Mouse (Mus musculus) MEL (cell line): ENCODE measurements at regions not wholly inside any gene's neighbourhood (a gene's known extent, or its start where the extent isn't known, plus 50 kb on each side); places are given as distances from the start of the nearest gene placed in this dataset.

Experiments used
- DNase-seq: peaks from one replicate; pipeline ENCODE4 v3.0.0; 2011; ENCODE audit warnings: low read depth, low spot score
- H3K27ac ChIP-seq: 2 replicates; pipeline ENCODE4 v1.5.1; 2012; ENCODE audit warnings: low read depth, mild to moderate bottlenecking, control low read depth, low read length, moderate library complexity; ENCODE audit not compliant: control insufficient read depth
- H3K27me3 ChIP-seq, 2 experiments: fragments of 150-350 bp in 1 of 2; sonication (generic) in 1 of 2; 2 replicates each; pipeline ENCODE4 v1.6.1; 2012; ENCODE audit warnings: low read length in 2 of 2, mild to moderate bottlenecking in 2 of 2, improper control_type of control experiment in 1 of 2, moderate library complexity in 1 of 2; ENCODE audit not compliant: insufficient read depth in 2 of 2, control insufficient read depth in 1 of 2
- H3K36me3 ChIP-seq, 2 experiments: 2 replicates each; pipeline ENCODE4 v1.6.1; 2012 to 2014; ENCODE audit warnings: low read length in 2 of 2, improper control_type of control experiment in 1 of 2, inconsistent platforms in 1 of 2, mild to moderate bottlenecking in 1 of 2; ENCODE audit not compliant: insufficient read depth in 2 of 2, control insufficient read depth in 1 of 2
- H3K4me1 ChIP-seq, 2 experiments: fragments of 150-350 bp in 1 of 2; sonication (generic) in 1 of 2; 2 replicates each; pipeline ENCODE4 v1.6.1; 2012; ENCODE audit warnings: low read length in 2 of 2, improper control_type of control experiment in 1 of 2, mild to moderate bottlenecking in 1 of 2; ENCODE audit not compliant: insufficient read depth in 2 of 2, control insufficient read depth in 1 of 2
- H3K4me3 ChIP-seq, 2 experiments: fragments of 150-350 bp in 1 of 2; sonication (generic) in 1 of 2; 2 replicates each; pipeline ENCODE4 v1.5.1; 2012; ENCODE audit warnings: low read depth in 2 of 2, low read length in 2 of 2, mild to moderate bottlenecking in 2 of 2, moderate library complexity in 2 of 2, control low read depth in 1 of 2, improper control_type of control experiment in 1 of 2; ENCODE audit not compliant: control insufficient read depth in 1 of 2, insufficient read depth in 1 of 2
- H3K79me2 ChIP-seq: 2 replicates; pipeline ENCODE4 v1.6.1; 2012; ENCODE audit warnings: mild to moderate bottlenecking, low read length, moderate library complexity; ENCODE audit not compliant: control insufficient read depth, poor library complexity, insufficient read depth
- H3K9ac ChIP-seq: 2 replicates; pipeline ENCODE4 v1.6.1; 2012; ENCODE audit warnings: low read depth, mild to moderate bottlenecking, control low read depth, low read length, moderate library complexity; ENCODE audit not compliant: control insufficient read depth, poor library complexity, severe bottlenecking
- H3K9me3 ChIP-seq: fragments of 150-350 bp; sonication (generic); replicated peaks from 2 replicates; pipeline ENCODE4 v1.6.1; 2012; ENCODE audit warnings: mild to moderate bottlenecking, low read length, improper control_type of control experiment, moderate library complexity; ENCODE audit not compliant: insufficient read depth
- BHLHE40 ChIP-seq: IDR thresholded peaks from 2 replicates; pipeline ENCODE4 v1.6.1; 2012; ENCODE audit warnings: low read depth, mild to moderate bottlenecking, inconsistent platforms, low read length, improper control_type of control experiment, borderline replicate concordance
- CHD2 ChIP-seq: IDR thresholded peaks from 2 replicates; pipeline ENCODE4 v1.6.1; 2011; ENCODE audit warnings: low read length, improper control_type of control experiment
- CTCF ChIP-seq, 3 experiments: IDR thresholded peaks in 2 of 3; conservative IDR thresholded peaks in 1 of 3; 2 replicates each; pipeline ENCODE4 v1.5.1; 2011 to 2012; ENCODE audit warnings: low read length in 3 of 3, low read depth in 2 of 3, mild to moderate bottlenecking in 2 of 3, improper control_type of control experiment in 1 of 3, inconsistent platforms in 1 of 3, mixed read lengths in 1 of 3, moderate library complexity in 1 of 3; ENCODE audit not compliant: control insufficient read depth in 1 of 3, insufficient read depth in 1 of 3, poor library complexity in 1 of 3, severe bottlenecking in 1 of 3
- ELF1 ChIP-seq: IDR thresholded peaks from 2 replicates; pipeline ENCODE4 v1.6.1; 2014; ENCODE audit warnings: low read depth, mild to moderate bottlenecking, inconsistent platforms, low read length, improper control_type of control experiment, moderate library complexity
- EP300 ChIP-seq, 2 experiments: IDR thresholded peaks; 2 replicates each; pipeline ENCODE4 v1.6.1; 2011; ENCODE audit warnings: improper control_type of control experiment in 2 of 2, low read length in 2 of 2, low read depth in 1 of 2, mild to moderate bottlenecking in 1 of 2
- ETS1 ChIP-seq: IDR thresholded peaks from 2 replicates; pipeline ENCODE4 v1.6.1; 2012; ENCODE audit warnings: low read depth, mild to moderate bottlenecking, inconsistent platforms, low read length, improper control_type of control experiment, moderate library complexity
- GABPA ChIP-seq: IDR thresholded peaks from 2 replicates; pipeline ENCODE4 v1.6.1; 2012; ENCODE audit warnings: low read depth, mild to moderate bottlenecking, inconsistent platforms, low read length, improper control_type of control experiment, moderate library complexity
- HCFC1 ChIP-seq: IDR thresholded peaks from 2 replicates; pipeline ENCODE4 v1.6.1; 2012; ENCODE audit warnings: low read depth, mild to moderate bottlenecking, inconsistent platforms, low read length, improper control_type of control experiment, moderate library complexity
- JUND ChIP-seq: IDR thresholded peaks from 2 replicates; pipeline ENCODE4 v1.6.1; 2011; ENCODE audit warnings: low read depth, mild to moderate bottlenecking, improper control_type of control experiment, low read length
- MAX ChIP-seq: IDR thresholded peaks from 2 replicates; pipeline ENCODE4 v1.6.1; 2011; ENCODE audit warnings: low read length, improper control_type of control experiment
- MYB ChIP-seq: IDR thresholded peaks from 2 replicates; pipeline ENCODE4 v1.6.1; 2011; ENCODE audit warnings: mild to moderate bottlenecking, low read depth, low read length, improper control_type of control experiment
- MYC ChIP-seq: IDR thresholded peaks from 2 replicates; pipeline ENCODE4 v1.6.1; 2011; ENCODE audit warnings: low read depth, mild to moderate bottlenecking, low read length, improper control_type of control experiment, moderate library complexity
- NELFE ChIP-seq: IDR thresholded peaks from 2 replicates; pipeline ENCODE4 v1.6.1; 2011; ENCODE audit warnings: low read depth, low read length, improper control_type of control experiment
- NRF1 ChIP-seq: IDR thresholded peaks from 2 replicates; pipeline ENCODE4 v1.6.1; 2014; ENCODE audit warnings: low read depth, mild to moderate bottlenecking, inconsistent platforms, low read length, improper control_type of control experiment, moderate library complexity; ENCODE audit not compliant: poor library complexity, insufficient read depth, severe bottlenecking
- POLR2AphosphoS2 ChIP-seq: IDR thresholded peaks from 2 replicates; pipeline ENCODE4 v1.6.1; 2011; ENCODE audit warnings: low read length, improper control_type of control experiment
- SIN3A ChIP-seq: IDR thresholded peaks from 2 replicates; pipeline ENCODE4 v1.6.1; 2012; ENCODE audit warnings: low read length, improper control_type of control experiment, inconsistent platforms
- TAL1 ChIP-seq: IDR thresholded peaks from 2 replicates; pipeline ENCODE4 v1.6.1; 2012; ENCODE audit warnings: mild to moderate bottlenecking, inconsistent platforms, low read length, moderate library complexity, mixed read lengths
- TBP ChIP-seq: IDR thresholded peaks from 2 replicates; pipeline ENCODE4 v1.8.0; 2011; ENCODE audit warnings: low read depth, low read length, improper control_type of control experiment
- TCF12 ChIP-seq: IDR thresholded peaks from 2 replicates; pipeline ENCODE4 v1.6.1; 2014; ENCODE audit warnings: low read depth, mild to moderate bottlenecking, inconsistent platforms, low read length, improper control_type of control experiment, moderate library complexity
- USF2 ChIP-seq, 2 experiments: IDR thresholded peaks; 2 replicates each; pipeline ENCODE4 v1.6.1; 2011 to 2012; ENCODE audit warnings: improper control_type of control experiment in 2 of 2, low read length in 2 of 2, borderline replicate concordance in 1 of 2, inconsistent platforms in 1 of 2, low read depth in 1 of 2, mild to moderate bottlenecking in 1 of 2; ENCODE audit not compliant: insufficient read depth in 1 of 2
- ZKSCAN1 ChIP-seq: IDR thresholded peaks from 2 replicates; pipeline ENCODE4 v1.6.1; 2012; ENCODE audit warnings: low read depth, mild to moderate bottlenecking, inconsistent platforms, low read length, improper control_type of control experiment, moderate library complexity
- ZMIZ1 ChIP-seq: IDR thresholded peaks from 2 replicates; pipeline ENCODE4 v1.6.1; 2012; ENCODE audit warnings: low read depth, mild to moderate bottlenecking, inconsistent platforms, low read length, improper control_type of control experiment, moderate library complexity
- ZNF384 ChIP-seq: IDR thresholded peaks from 2 replicates; pipeline ENCODE4 v1.6.1; 2012; ENCODE audit warnings: low read depth, mild to moderate bottlenecking, inconsistent platforms, low read length, improper control_type of control experiment

- Histone ChIP-seq H3K27me3 (no peaks in the 10 kb centered on the region), H3K9me3 (no peaks in the 10 kb centered on the region), H3K36me3 (no peaks in the 10 kb centered on the region), H3K79me2 (no peaks in the 10 kb centered on the region), H3K9ac (no peak overlapping the region), H3K27ac (no peak overlapping the region), H3K4me1 (no peaks in the 10 kb centered on the region), H3K4me3 (no peak overlapping the region)
- no peak for DNase-seq
- TF ChIP-seq TAL1: no peak
Observed at GRCm38 (mm10) chr19:21183028-21183427, 89.0 kb upstream of the Zfand5 start.

GRCm38 (mm10) chr19:21179886-21180285 is 92.2 kb upstream of the Zfand5 start:
- no peak overlapping the region for H3K27ac ChIP-seq
- H3K27me3 ChIP-seq: no peaks in the 10 kb centered on the region
- no peak overlapping the region for H3K9ac ChIP-seq
- no peak for TF ChIP-seq MYC
- TF ChIP-seq NRF1: no peak
- no peak for TF ChIP-seq JUND
- TF ChIP-seq ZMIZ1: no peak
- no peak for TF ChIP-seq CHD2
- no peak for TF ChIP-seq NELFE
- no peak for TF ChIP-seq MAX
- TF ChIP-seq ETS1: no peak
- TF ChIP-seq ZNF384: no peak
- TF ChIP-seq ELF1: no peak
- no peak for TF ChIP-seq TAL1
- no peak for TF ChIP-seq USF2 (IDR thresholded peaks at IDR 0.05; ENCODE audit: borderline replicate concordance in 1 of 2, insufficient read depth in 1 of 2, low read depth in 1 of 2, low read length in 2 of 2)
- TF ChIP-seq HCFC1: no peak
- TF ChIP-seq GABPA: no peak
- no peak for TF ChIP-seq EP300 (IDR thresholded peaks at IDR 0.05; ENCODE audit: low read depth in 1 of 2, low read length in 2 of 2)
- no peaks in the 10 kb centered on the region for H3K79me2 ChIP-seq
- no peaks in the 10 kb centered on the region for H3K9me3 ChIP-seq
- no peak overlapping the region for H3K4me3 ChIP-seq
- DNase-seq: peak; percentile 41
- no peaks in the 10 kb centered on the region for H3K36me3 ChIP-seq
- no peaks in the 10 kb centered on the region for H3K4me1 ChIP-seq

- no peak overlapping the region for H3K4me3 ChIP-seq
- no peak overlapping the region for H3K27ac ChIP-seq
Observed at GRCm38 (mm10) chr19:21175426-21175831, 96.6 kb upstream of the Zfand5 start.

More at GRCm38 (mm10) chr19:21175426-21175831, 96.6 kb upstream of the Zfand5 start:
- no peaks in the 10 kb centered on the region for H3K9me3 ChIP-seq
- TF ChIP-seq MAX (no peak), ZKSCAN1 (no peak), NELFE (no peak), JUND (no peak), CTCF (IDR thresholded peaks at IDR 0.05 in 2 of 3, conservative IDR thresholded peaks at IDR 0.05 in 1 of 3; ENCODE audit: control insufficient read depth in 1 of 3, insufficient read depth in 1 of 3, low read depth in 2 of 3, low read length in 3 of 3, poor library complexity in 1 of 3, severe bottlenecking in 1 of 3) (no peak), TBP (no peak), TCF12 (no peak), SIN3A (no peak), MYB (no peak), POLR2AphosphoS2 (no peak), BHLHE40 (no peak), TAL1 (no peak)
- TF ChIP-seq, all 39 proteins: peak for 0
- Histone ChIP-seq H3K9ac (no peak overlapping the region), H3K36me3 (peaks cover 0 to 2% of the 10 kb centered on the region in 2 experiments; a peak in 1 of 4 replicates), H3K4me1 (peaks cover 0 to 8% of the 10 kb centered on the region in 2 experiments; a peak in 2 of 4 replicates), H3K79me2 (no peaks in the 10 kb centered on the region), H3K27me3 (no peaks in the 10 kb centered on the region)
- peak; percentile 20 for DNase-seq
